Mouse (Mus musculus): Measurements from ENCODE around the gene Rpl28. TPM values are rescaled to one million over a fixed set of nuclear protein-coding genes. Genes with fewer than 3 reads are reported as not detected.
A peak's percentile ranks its signal among the peaks of the same experiment; 100 is the strongest.
"Not testable (repeated sequence)": the region's sequence is repeated elsewhere in the genome, so short reads cannot be mapped to it uniquely, and the experiment has no call there.

The Rpl28 gene
- polyA plus RNA-seq, 1 experiment, result 176 TPM

DNA sequence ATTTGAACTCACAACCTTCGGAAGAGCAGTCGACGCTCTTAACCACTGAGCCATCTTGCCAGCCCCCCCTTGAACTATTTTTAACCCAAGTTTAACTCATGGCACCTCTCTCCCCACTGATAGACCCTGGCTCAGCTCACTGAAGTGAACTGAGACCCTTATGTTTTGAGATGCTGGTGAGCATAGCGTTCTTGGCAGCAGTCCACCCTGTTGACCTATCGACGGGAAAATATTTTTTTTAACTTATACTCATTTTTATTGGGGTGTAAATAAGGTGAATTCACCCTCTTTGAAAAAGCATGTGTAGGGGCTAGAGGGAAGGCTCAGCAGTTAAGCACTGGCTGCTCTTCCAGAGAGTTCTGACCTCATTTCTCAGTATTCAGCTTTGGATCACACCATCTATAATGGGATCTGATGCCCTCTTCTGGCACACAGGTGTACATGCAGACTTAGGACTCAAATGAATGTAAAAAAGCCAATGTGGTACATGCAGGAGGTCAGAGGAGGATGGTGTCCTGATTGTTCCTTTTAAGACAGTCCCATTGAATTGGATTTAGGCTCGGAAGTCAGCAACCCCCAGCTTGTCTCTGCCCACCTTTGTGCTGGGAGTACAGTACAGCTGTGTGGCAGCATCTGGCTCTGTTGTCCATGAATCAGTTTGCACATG is 3.2 kb downstream of the Rpl28 start:
- Histone ChIP-seq H3K36me3 (ENCODE audit: control insufficient read depth, insufficient read depth, low read length) (peaks cover 2% of the 10 kb centered on the region; the same call in 1 of the 2 replicates), H3K27ac (ENCODE audit: control insufficient read depth, insufficient read depth, low read depth, low read length) (no peak overlapping the region), H3K4me3 (ENCODE audit: control insufficient read depth, low read depth, low read length) (no peak overlapping the region), H3K27me3 (ENCODE audit: control insufficient read depth, insufficient read depth, low read length) (no peaks in the 10 kb centered on the region), H3K4me1 (ENCODE audit: control insufficient read depth, insufficient read depth, low read length) (no peaks in the 10 kb centered on the region)
- TF ChIP-seq CTCF (IDR thresholded peaks at IDR 0.05; ENCODE audit: control insufficient read depth, insufficient read depth, insufficient replicate concordance, low read depth, low read length), result no peak
- TF ChIP-seq POLR2A (IDR thresholded peaks at IDR 0.05; ENCODE audit: control insufficient read depth, low read depth, low read length), result no peak

DNA sequence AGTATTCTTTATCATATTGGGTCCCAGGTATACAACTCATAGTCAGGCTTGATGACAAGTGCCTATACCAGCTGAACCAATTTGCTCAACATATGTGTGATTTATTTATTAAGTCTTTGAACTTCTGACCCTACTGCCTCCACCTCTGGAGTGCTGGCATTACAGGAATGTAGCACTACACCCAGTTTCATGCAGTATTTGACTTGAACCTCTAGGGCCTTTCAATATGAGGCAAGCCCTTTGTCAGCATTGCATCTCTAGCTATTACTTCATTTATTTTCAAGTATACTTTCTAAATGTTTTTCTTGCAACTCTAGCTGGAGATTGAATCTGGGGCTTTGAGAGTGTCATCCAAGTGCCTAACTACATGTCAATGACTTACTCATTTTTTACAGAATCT is 9.6 kb downstream of the Rpl28 start:
- TF ChIP-seq CTCF (IDR thresholded peaks at IDR 0.05; ENCODE audit: control insufficient read depth, insufficient read depth, insufficient replicate concordance, low read depth, low read length) (no peak), POLR2A (IDR thresholded peaks at IDR 0.05; ENCODE audit: control insufficient read depth, low read depth, low read length) (no peak)
- no peak overlapping the region for H3K4me3 ChIP-seq (ENCODE audit: control insufficient read depth, low read depth, low read length)
- H3K36me3 ChIP-seq (ENCODE audit: control insufficient read depth, insufficient read depth, low read length), result no peaks in the 10 kb centered on the region
- H3K27me3 ChIP-seq (ENCODE audit: control insufficient read depth, insufficient read depth, low read length), result no peaks in the 10 kb centered on the region
- H3K27ac ChIP-seq (ENCODE audit: control insufficient read depth, insufficient read depth, low read depth, low read length), result no peak overlapping the region
- H3K4me1 ChIP-seq (ENCODE audit: control insufficient read depth, insufficient read depth, low read length), result no peaks in the 10 kb centered on the region

DNA sequence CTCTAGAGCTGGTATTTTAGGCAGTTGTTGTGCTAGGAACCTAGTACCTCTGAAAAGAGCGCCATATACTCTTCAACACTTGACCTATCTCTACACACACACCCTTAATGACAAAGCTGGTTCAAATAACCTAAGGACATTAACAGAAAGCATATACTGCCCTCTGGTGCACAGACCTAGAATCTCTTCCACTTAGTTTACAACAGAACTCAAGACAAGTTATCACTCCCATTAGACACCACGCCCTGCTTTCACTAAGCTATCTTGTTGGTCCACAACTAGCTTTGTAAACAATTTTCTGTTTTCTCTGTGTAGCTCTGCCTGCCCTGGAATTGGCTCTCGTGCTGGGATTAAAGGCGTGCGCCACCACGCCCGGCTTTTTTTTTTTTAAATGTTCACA is 14.0 kb downstream of the Rpl28 start:
- TF ChIP-seq CTCF (IDR thresholded peaks at IDR 0.05; ENCODE audit: control insufficient read depth, insufficient read depth, insufficient replicate concordance, low read depth, low read length) (no peak), POLR2A (IDR thresholded peaks at IDR 0.05; ENCODE audit: control insufficient read depth, low read depth, low read length) (no peak)
- Histone ChIP-seq H3K27ac (ENCODE audit: control insufficient read depth, insufficient read depth, low read depth, low read length) (no peak overlapping the region), H3K4me3 (ENCODE audit: control insufficient read depth, low read depth, low read length) (no peak overlapping the region), H3K4me1 (ENCODE audit: control insufficient read depth, insufficient read depth, low read length) (peaks cover 5% of the 10 kb centered on the region), H3K27me3 (ENCODE audit: control insufficient read depth, insufficient read depth, low read length) (no peaks in the 10 kb centered on the region), H3K36me3 (ENCODE audit: control insufficient read depth, insufficient read depth, low read length) (peaks cover 6% of the 10 kb centered on the region)

DNA sequence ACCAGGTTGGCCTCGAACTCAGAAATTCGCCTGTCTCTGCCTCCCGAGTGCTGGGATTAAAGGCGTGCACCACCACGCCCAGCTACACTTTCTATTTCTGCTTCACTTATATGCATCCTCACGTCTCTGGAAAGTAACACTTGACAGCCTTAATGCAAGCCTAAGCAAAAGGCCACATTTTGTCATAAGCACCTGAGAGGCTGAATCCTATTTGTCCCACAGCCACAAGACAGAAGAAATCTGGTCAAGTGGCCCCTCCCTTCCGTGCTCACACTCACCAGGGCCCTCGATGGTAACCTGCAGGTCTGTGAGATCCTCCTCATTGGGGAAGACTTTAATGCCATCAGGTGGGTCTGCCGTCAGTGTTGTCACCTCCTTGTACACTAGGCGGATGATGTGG is 18.5 kb downstream of the Rpl28 start:
- not testable (repeated sequence) for H3K4me1 ChIP-seq (ENCODE audit: control insufficient read depth, insufficient read depth, low read length); H3K36me3 ChIP-seq (ENCODE audit: control insufficient read depth, insufficient read depth, low read length); H3K27me3 ChIP-seq (ENCODE audit: control insufficient read depth, insufficient read depth, low read length)
- H3K27ac ChIP-seq (ENCODE audit: control insufficient read depth, insufficient read depth, low read depth, low read length), result peak overlapping the region; percentile 100
- peak overlapping the region; percentile 95 for H3K4me3 ChIP-seq (ENCODE audit: control insufficient read depth, low read depth, low read length)

DNA sequence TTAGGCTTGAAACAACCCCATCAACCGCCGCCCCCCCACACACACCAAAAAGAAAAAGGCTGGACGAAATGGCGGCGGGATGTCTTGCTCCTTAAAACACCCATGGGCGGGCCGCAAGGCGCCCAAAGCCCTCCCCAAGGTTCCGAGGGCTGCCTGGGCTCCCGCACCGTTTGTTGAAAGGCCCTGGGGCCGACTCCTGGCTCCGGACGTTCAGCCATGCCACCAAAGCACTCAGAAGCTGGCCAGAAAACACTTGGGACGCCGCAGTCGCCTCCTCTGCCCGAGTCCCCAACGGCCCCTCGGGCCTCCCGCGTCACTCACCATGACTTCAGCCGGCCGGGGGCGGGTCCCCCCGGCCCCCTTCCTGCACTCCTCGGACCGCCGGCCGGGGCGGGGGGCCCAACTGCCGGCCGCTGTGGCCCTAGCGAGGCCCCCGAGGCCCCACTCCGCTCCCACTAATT is 19.2 kb downstream of the Rpl28 start:
- H3K27me3 ChIP-seq (ENCODE audit: control insufficient read depth, insufficient read depth, low read length), result no peaks in the 10 kb centered on the region
- peaks cover 5% of the 10 kb centered on the region for H3K4me1 ChIP-seq (ENCODE audit: control insufficient read depth, insufficient read depth, low read length)
- H3K36me3 ChIP-seq (ENCODE audit: control insufficient read depth, insufficient read depth, low read length), result peaks cover 8% of the 10 kb centered on the region
- TF ChIP-seq CTCF (IDR thresholded peaks at IDR 0.05; ENCODE audit: control insufficient read depth, insufficient read depth, insufficient replicate concordance, low read depth, low read length) (no peak), POLR2A (IDR thresholded peaks at IDR 0.05; ENCODE audit: control insufficient read depth, low read depth, low read length) (no peak)
- H3K27ac ChIP-seq (ENCODE audit: control insufficient read depth, insufficient read depth, low read depth, low read length), result peak overlapping the region; percentile 100
- peak overlapping the region; percentile 95 for H3K4me3 ChIP-seq (ENCODE audit: control insufficient read depth, low read depth, low read length)

- H3K27ac ChIP-seq (ENCODE audit: control insufficient read depth, insufficient read depth, low read depth, low read length), result peak within 1 kb of the TSS; percentile 100
- peak within 1 kb of the TSS; percentile 95 for H3K4me3 ChIP-seq (ENCODE audit: control insufficient read depth, low read depth, low read length)
- TF ChIP-seq CTCF (IDR thresholded peaks at IDR 0.05; ENCODE audit: control insufficient read depth, insufficient read depth, insufficient replicate concordance, low read depth, low read length), result no peak
- peak; percentile 95 for TF ChIP-seq POLR2A (IDR thresholded peaks at IDR 0.05; ENCODE audit: control insufficient read depth, low read depth, low read length)
These were observed 19.8 kb downstream of the Rpl28 start, which contains the start of gene Ube2s for GRCm38 (mm10) chr7:4812303-4813104. Gene Ube2s (minus strand): TSS chr7:4812590.

DNA sequence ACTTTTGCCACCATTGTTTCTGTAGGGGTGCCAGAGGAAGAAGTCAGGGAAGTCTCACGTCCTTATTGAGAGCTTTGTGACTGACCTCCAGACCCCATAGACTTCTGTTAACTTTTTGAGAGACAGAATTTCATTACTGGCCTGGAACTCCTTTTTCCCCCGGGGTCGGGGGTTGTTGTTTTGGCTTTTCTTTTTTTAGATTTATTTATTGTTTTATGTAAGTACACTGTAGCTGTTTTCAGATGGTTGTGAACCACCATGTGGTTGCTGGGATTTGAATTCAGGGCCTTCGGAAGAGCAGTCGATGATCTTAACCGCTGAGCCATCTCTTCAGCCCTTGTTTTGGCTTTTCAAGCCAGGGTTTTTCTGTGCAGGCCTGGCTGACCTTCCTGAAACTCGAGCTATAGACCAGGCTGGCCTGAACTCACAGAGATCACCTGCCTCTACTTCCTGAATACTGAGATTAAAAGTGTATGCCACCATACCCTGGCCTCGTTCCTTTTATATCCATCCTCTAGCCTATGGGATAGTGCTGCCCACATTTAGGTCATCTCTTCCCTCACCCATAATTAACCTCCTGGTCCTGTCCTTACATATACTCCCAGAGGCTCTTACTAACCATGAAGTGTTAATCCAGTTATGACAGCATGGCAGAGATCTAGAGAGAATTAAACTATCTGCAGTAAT is 20.6 kb downstream of the Rpl28 start:
- H3K4me1 ChIP-seq (ENCODE audit: control insufficient read depth, insufficient read depth, low read length), result peaks cover 5% of the 10 kb centered on the region
- H3K36me3 ChIP-seq (ENCODE audit: control insufficient read depth, insufficient read depth, low read length), result peaks cover 8% of the 10 kb centered on the region
- H3K4me3 ChIP-seq (ENCODE audit: control insufficient read depth, low read depth, low read length), result peak overlapping the region; percentile 95
- TF ChIP-seq POLR2A (IDR thresholded peaks at IDR 0.05; ENCODE audit: control insufficient read depth, low read depth, low read length), result no peak
- TF ChIP-seq CTCF (IDR thresholded peaks at IDR 0.05; ENCODE audit: control insufficient read depth, insufficient read depth, insufficient replicate concordance, low read depth, low read length), result no peak
- peak overlapping the region; percentile 100 for H3K27ac ChIP-seq (ENCODE audit: control insufficient read depth, insufficient read depth, low read depth, low read length)
- no peaks in the 10 kb centered on the region for H3K27me3 ChIP-seq (ENCODE audit: control insufficient read depth, insufficient read depth, low read length)

More at GRCm38 (mm10) chr7:4812303-4813104, 19.8 kb downstream of the Rpl28 start, which contains the start of gene Ube2s:
- Histone ChIP-seq H3K36me3 (ENCODE audit: control insufficient read depth, insufficient read depth, low read length) (peaks cover 8% of the 10 kb centered on the region), H3K27me3 (ENCODE audit: control insufficient read depth, insufficient read depth, low read length) (no peaks in the 10 kb centered on the region), H3K4me1 (ENCODE audit: control insufficient read depth, insufficient read depth, low read length) (peaks cover 5% of the 10 kb centered on the region)
